Mouse (Mus musculus): Measurements from ENCODE around the gene Tbc1d24.

DNA sequence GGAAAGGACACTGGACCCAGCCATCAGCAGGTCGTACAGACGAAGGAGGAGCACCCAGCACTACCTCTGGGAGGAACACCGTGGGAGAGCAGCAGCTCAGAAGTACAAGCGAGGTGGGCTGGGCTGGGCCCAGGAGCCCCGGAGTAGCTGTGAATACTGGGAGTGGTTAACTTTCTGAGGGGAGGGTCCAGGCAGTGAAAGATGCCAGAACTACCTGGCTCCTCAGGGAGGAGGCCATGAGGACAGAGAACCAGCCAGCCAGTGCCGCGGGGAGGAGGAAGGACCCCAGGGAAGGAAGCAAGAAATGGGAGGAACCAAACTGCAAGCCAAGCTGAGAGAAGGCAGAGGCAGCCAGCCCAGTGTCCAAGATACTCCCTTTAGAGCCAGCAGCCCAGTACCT, 22.6 kb upstream of the Tbc1d24 start:
- no peak for TF ChIP-seq GATA1 (IDR thresholded peaks at IDR 0.05; ENCODE audit: borderline replicate concordance, low read length)
- no peak for TF ChIP-seq FLI1 (IDR thresholded peaks at IDR 0.05; ENCODE audit: low read length)

All from megakaryocyte, embryonic 14.5 days (primary cell).